Mouse (Mus musculus) stomach, embryonic 16.5 days (tissue): Measurements from ENCODE around the gene Fam19a2. TPM values are rescaled to one million over a fixed set of nuclear protein-coding genes. Genes with fewer than 3 reads are reported as not detected.

Experiments used
- ATAC-seq: fragments of 200-750 bp; cut with Nextera tagmentation; 2 replicates; pipeline ENCODE4 v1.8.0; 2017; ENCODE audit warnings: moderate number of reproducible peaks, moderate TSS enrichment; ENCODE audit not compliant: insufficient read depth, low FRiP score
- H3K27ac ChIP-seq: fragments of 300-500 bp; sonication (generic); 2 replicates; pipeline ENCODE4 v1.5.1; 2014; ENCODE audit warnings: low read length
- H3K27me3 ChIP-seq: fragments of 300-500 bp; sonication (generic); 2 replicates; pipeline ENCODE4 v1.6.1; 2014; ENCODE audit warnings: low read length, control low read depth, mixed read lengths; ENCODE audit not compliant: control insufficient read depth, insufficient read depth
- H3K36me3 ChIP-seq: fragments of 300-500 bp; sonication (generic); 2 replicates; pipeline ENCODE4 v1.6.1; 2014; ENCODE audit warnings: low read length; ENCODE audit not compliant: control insufficient read depth, insufficient read depth
- H3K4me1 ChIP-seq: fragments of 300-500 bp; sonication (generic); 2 replicates; pipeline ENCODE4 v1.6.1; 2014; ENCODE audit warnings: low read length, control low read depth, mixed read lengths; ENCODE audit not compliant: control insufficient read depth, insufficient read depth
- H3K4me2 ChIP-seq: fragments of 300-500 bp; sonication (generic); 2 replicates; pipeline ENCODE4 v1.6.1; 2014; ENCODE audit warnings: low read depth, low read length, mixed read lengths
- H3K4me3 ChIP-seq: fragments of 300-500 bp; sonication (generic); replicated peaks from 2 replicates; pipeline ENCODE4 v1.5.1; 2014; ENCODE audit warnings: mild to moderate bottlenecking, low read length
- H3K9ac ChIP-seq: fragments of 300-500 bp; sonication (generic); 2 replicates; pipeline ENCODE4 v1.6.1; 2014; ENCODE audit warnings: low read length
- H3K9me3 ChIP-seq: fragments of 300-500 bp; sonication (generic); replicated peaks from 2 replicates; pipeline ENCODE4 v1.6.1; 2016; ENCODE audit warnings: low read length, control low read depth; ENCODE audit not compliant: control insufficient read depth
- WGBS: fragments of 180-500 bp; shearing (Covaris S2); extraction: QIAGEN DNeasy Blood & Tissue Kit; methylation state at CpG from one replicate; pipeline ENCODE4 v1.1.7; 2014; 5-methylcytosine and 5-hydroxymethylcytosine counted together
- polyA plus RNA-seq: library from polyadenylated mRNA; unstranded; fragments of >200 nt; fragmentation: Nextera tagmentation; extraction: Ambion mirVana; gene quantifications from 2 replicates; pipeline ENCODE4 v1.2.1, GENCODE M21; 2015

The Fam19a2 gene
- polyA plus RNA-seq, 1 experiment from 2014 or later: 3.1 TPM

DNA sequence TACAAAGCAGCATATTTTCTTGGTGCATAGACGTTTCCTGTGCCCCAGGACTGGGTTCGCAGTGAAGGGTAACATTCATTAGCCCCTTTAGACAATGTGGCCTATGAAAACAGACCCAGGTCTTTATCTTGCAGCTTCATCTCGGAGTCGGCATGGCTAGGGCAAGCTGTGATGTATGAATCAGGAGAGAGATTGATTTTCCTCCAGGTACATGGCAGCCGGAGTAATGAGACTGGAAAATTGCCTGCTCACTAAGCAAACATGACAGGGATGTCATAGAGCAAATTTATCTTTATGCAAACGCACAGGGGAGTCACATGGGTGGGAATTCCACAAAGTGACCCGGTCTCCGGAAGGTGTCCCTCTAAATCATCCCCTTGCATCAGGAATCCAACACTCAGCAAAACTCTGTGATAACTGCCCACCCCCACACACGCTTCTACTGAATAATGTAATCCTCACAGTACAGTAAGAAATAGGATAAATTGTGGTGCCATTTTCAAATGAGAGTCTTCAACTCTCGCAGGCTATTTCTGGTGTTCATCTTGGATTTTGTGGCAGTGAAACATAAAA is 306.9 kb downstream of the Fam19a2 start:
- H3K4me1 ChIP-seq: no peaks in the 10 kb centered on the region
- H3K9me3 ChIP-seq: no peaks in the 10 kb centered on the region
- no peak overlapping the region for H3K9ac ChIP-seq
- H3K27me3 ChIP-seq: no peaks in the 10 kb centered on the region
- H3K36me3 ChIP-seq: no peaks in the 10 kb centered on the region
- no peak overlapping the region for H3K4me3 ChIP-seq
- H3K27ac ChIP-seq: no peak overlapping the region
- ATAC-seq: no peak
- 43% methylated on average over 10 of the region's 10 CpGs for whole genome bisulfite sequencing
- no peak overlapping the region for H3K4me2 ChIP-seq

DNA sequence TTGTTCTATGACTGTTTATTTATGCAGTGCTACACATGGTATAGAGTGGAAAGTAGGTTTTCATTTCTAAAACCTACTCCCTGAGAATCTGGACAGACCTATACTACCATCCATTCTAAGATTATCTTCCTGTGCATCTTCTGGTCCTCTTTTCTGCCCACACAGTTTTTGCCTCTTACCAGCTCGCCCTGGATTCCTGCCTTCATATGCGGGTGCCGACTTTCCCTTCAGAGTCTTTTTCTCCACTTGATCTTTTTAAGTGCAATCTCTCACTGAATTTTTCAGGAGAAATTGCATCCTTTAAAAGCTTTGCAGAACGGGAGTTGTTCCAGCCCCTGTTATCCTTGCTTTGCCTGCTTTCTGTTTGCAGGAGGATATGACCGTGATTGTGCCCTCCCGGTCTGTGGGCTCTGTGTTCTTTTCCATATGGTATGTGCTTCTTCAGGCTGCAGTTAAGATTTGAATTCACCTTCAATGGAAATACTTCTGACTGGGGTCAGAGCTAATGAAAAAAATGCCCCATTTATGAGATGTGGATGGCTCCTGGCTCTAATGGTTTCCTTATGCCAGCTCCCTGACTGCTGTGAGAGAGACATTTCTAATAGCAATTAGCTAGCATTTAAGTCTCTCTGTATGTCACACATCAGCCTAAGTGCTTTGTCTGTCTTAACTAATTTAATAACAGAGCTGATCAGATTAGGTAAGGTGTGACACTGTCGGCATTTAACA is 308.7 kb downstream of the Fam19a2 start:
- no peak overlapping the region for H3K4me2 ChIP-seq
- 76% methylated on average over 7 of the region's 7 CpGs for WGBS
- no peaks in the 10 kb centered on the region for H3K36me3 ChIP-seq
- no peak overlapping the region for H3K27ac ChIP-seq
- no peak for ATAC-seq
- no peak overlapping the region for H3K9ac ChIP-seq
- H3K27me3 ChIP-seq: no peaks in the 10 kb centered on the region
- H3K4me1 ChIP-seq: no peaks in the 10 kb centered on the region
- no peak overlapping the region for H3K4me3 ChIP-seq
- H3K9me3 ChIP-seq: no peaks in the 10 kb centered on the region

DNA sequence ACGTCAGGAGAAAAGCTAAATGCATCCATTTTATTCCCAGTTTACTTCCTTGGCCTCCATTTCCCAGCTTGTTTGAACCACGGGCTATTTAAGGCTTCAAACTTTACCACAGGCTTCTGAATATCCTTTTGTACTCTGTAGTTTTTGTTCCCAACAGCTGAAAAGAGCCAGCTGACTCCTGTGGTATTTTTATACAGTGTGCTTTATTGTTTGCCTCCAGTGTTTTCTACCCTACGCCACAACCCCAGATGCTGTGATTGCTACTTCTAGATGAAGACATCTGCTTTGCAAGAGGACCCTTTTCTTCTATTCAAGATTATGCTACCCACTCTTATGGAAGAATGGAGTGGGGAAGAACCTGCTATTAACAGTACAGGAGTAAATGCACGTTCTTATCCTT is 314.0 kb downstream of the Fam19a2 start:
- Histone ChIP-seq H3K27ac (no peak overlapping the region), H3K9me3 (no peaks in the 10 kb centered on the region), H3K4me2 (no peak overlapping the region), H3K36me3 (no peaks in the 10 kb centered on the region), H3K4me1 (no peaks in the 10 kb centered on the region), H3K4me3 (no peak overlapping the region), H3K9ac (no peak overlapping the region), H3K27me3 (no peaks in the 10 kb centered on the region)
- WGBS: 67% methylated on average over 4 of the region's 4 CpGs
- ATAC-seq: no peak

DNA sequence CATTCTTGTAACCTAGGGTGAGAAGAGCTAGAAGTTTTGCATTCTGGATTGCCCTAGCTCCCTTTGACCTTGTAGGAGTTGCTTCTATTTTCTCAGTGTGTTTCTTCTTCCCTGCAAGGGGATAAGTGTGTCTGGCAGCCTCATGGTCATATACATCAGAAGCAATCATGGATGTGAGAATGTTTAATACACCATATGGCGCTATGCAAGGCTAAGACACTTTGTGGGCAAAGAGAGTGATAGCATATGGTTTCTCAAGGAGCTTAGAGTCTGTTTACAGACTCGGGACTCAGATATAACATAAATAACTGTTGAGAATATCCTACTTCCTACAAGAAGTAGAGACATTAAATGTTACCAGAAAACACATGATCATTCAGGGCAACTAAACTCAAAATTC is 315.2 kb downstream of the Fam19a2 start:
- H3K9me3 ChIP-seq: no peaks in the 10 kb centered on the region
- no peak overlapping the region for H3K27ac ChIP-seq
- no peak for ATAC-seq
- H3K4me1 ChIP-seq: no peaks in the 10 kb centered on the region
- WGBS: 42% methylated on average over 2 of the region's 2 CpGs
- H3K27me3 ChIP-seq: no peaks in the 10 kb centered on the region
- H3K9ac ChIP-seq: no peak overlapping the region
- no peak overlapping the region for H3K4me2 ChIP-seq
- no peak overlapping the region for H3K4me3 ChIP-seq
- no peaks in the 10 kb centered on the region for H3K36me3 ChIP-seq

DNA sequence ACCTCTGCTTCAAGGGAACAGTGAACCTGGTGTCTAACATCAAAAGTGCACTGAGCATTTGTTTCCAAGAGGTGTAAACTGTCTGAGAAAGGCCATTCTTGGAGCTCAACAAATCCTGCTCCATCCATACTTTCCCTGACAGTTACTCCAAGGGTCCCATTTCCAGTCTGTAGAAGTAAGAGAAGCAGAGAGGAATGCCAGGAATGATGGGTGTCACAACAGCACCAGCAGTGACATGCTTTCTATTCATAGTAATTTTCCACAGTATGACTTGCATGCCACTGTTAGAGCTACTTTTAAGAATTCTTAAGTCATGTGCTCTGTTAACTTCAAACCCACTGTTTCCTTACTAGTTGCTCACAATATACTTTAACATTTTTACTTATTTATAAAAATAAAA is 331.2 kb downstream of the Fam19a2 start:
- Histone ChIP-seq H3K9me3 (no peaks in the 10 kb centered on the region), H3K27ac (no peak overlapping the region), H3K4me1 (no peaks in the 10 kb centered on the region), H3K9ac (no peak overlapping the region), H3K4me2 (no peak overlapping the region), H3K36me3 (no peaks in the 10 kb centered on the region), H3K27me3 (no peaks in the 10 kb centered on the region), H3K4me3 (no peak overlapping the region)
- no peak for ATAC-seq

DNA sequence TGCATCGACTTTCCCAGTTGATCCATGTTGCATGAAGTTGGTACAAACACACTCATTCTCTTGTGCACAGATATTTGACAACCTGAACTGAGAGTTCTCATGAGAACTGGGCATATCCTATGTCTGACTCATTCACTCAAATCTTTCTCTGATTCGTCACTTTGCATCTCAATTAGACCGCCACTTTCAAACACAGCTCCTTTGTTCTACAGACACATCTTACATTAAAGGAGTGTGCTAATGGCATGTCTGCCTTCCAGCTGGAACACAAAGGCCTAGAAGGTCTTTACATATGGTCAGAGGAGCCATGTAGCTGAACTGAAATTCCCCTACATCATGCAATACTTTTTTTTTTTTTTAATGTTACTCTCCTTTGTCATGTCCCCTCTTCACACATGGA is 333.3 kb downstream of the Fam19a2 start:
- ATAC-seq: no peak
- Histone ChIP-seq H3K36me3 (no peaks in the 10 kb centered on the region), H3K4me2 (no peak overlapping the region), H3K27me3 (no peaks in the 10 kb centered on the region), H3K4me1 (no peaks in the 10 kb centered on the region), H3K27ac (no peak overlapping the region), H3K9ac (no peak overlapping the region), H3K4me3 (no peak overlapping the region), H3K9me3 (no peaks in the 10 kb centered on the region)
- WGBS: 80% methylated on average over 3 of the region's 3 CpGs

DNA sequence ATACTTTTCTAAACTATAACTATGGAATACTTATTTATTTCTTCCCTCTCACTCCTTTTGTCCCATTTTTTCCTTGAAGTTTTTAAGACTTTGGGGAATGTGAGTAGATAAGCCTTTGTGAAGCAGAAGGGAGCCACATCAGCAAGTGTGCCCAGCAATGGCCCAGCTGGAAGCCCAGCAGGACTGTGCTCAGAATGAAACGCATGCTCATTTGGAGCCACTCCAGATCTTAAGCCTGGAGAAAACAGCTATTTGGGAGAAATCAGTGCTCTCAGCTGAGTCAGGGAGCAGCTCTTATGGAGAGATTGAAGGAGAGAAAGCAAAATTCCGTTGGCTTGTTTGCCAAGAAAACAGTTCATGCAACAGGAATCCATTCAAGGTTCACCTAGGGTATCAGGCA is 341.9 kb downstream of the Fam19a2 start:
- Histone ChIP-seq H3K4me3 (no peak overlapping the region), H3K27ac (no peak overlapping the region), H3K4me2 (no peak overlapping the region), H3K27me3 (no peaks in the 10 kb centered on the region), H3K9me3 (no peaks in the 10 kb centered on the region), H3K4me1 (no peaks in the 10 kb centered on the region), H3K9ac (no peak overlapping the region), H3K36me3 (no peaks in the 10 kb centered on the region)
- whole genome bisulfite sequencing: 52% methylated on average over 2 of the region's 2 CpGs
- ATAC-seq: no peak

DNA sequence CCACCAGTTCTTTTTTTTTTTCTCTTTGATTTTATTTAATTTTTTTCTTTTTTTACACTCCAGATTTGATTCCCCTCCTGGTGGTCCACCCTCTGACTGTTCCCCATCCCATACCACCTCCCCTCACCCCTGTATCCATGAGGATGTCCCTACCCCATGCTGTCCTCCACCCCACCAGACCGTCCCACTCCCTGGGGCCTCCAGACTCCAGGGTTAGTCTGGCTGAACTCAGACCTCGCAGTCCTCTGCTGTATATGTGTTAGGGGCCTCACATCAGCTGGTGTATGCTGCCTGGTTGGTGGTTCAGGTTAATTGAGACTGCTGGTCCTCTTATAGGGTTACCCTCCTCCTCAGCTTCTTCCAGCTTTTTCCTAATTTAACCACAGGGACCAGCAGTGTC is 362.9 kb downstream of the Fam19a2 start:
- no peak for ATAC-seq
- WGBS: 89% methylated on average over 2 of the region's 2 CpGs
- Histone ChIP-seq H3K4me1 (no peaks in the 10 kb centered on the region), H3K4me2 (no peak overlapping the region), H3K4me3 (no peak overlapping the region), H3K27me3 (no peaks in the 10 kb centered on the region), H3K9ac (no peak overlapping the region), H3K27ac (no peak overlapping the region), H3K36me3 (no peaks in the 10 kb centered on the region), H3K9me3 (no peaks in the 10 kb centered on the region)

DNA sequence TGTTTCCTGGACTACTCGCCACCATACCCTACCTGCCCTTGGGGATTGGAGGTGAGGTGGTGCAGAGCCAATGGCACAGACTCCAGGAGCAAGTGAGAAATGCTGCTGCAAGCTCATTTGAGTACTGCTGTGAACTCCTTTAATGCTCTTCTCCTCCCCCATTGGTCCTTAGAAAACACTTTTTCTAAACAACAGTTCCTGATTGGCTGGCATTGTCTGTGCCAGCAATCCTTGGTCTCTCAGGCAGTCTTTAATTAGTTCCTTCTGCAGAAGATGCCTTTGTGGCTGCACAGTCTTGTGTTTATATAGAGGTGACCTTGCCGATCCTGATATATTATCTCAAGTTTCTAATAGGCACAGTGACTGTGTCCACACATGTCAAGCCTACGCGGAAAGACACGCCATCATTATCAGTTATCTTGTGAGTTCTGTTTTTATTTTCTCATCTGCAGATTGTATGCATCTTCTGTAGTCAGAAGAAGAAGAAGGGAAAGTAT is 365.5 kb downstream of the Fam19a2 start:
- no peak for ATAC-seq
- Histone ChIP-seq H3K4me2 (no peak overlapping the region), H3K9me3 (no peaks in the 10 kb centered on the region), H3K9ac (no peak overlapping the region), H3K27me3 (no peaks in the 10 kb centered on the region), H3K4me3 (no peak overlapping the region), H3K36me3 (no peaks in the 10 kb centered on the region), H3K27ac (no peak overlapping the region), H3K4me1 (no peaks in the 10 kb centered on the region)
- WGBS: 74% methylated on average over 5 of the region's 5 CpGs
